In the genomic region with DNA sequence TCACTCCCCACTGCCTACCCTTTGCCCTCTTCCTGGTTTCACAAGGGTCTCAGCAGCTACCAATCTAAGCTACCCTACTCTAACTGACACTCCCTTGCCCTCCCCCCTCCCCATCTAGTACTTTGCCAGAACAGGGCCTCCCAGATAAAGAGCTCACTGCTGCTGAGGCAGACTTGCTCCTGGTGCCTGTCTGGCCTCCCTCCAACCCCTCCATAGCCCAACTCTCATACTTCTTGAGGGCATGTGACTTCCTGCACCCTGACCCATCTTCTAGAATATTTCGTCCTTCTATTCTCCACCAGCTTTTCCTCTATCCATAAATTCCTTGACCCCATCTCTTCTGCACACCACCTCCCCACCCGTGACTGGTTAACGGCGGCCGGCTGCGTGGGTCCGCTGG, we compare ENCODE assay signal across 17 mouse cellular contexts. TPM values are rescaled to one million over a fixed set of nuclear protein-coding genes. Genes with fewer than 3 reads are reported as not detected.
DNase-seq lines count a peak whose midpoint lies in the region; ATAC-seq and TF ChIP-seq lines count a peak whose summit lies in the region.
"Had no signal": no experiment of that assay in that cellular context is flagged by ENCODE, and none has a peak within 500 bp of the region (broad histone marks: within the 10 kb centered on the region; RNA-seq: fewer than 3 reads in every experiment).

No protein-coding gene starts in this region.

- H3K27me3 ChIP-seq in heart, embryonic 11.5 days (ENCODE audit: control insufficient read depth, insufficient read depth, low read length) = no peaks in the 10 kb centered on the region
- no peaks in the 10 kb centered on the region for H3K27me3 ChIP-seq in hindbrain, embryonic 13.5 days
- no peaks in the 10 kb centered on the region for H3K27me3 ChIP-seq in hindbrain, embryonic 16.5 days (replicated peaks; ENCODE audit: control insufficient read depth, insufficient read depth, low read length)
- no peaks in the 10 kb centered on the region for H3K27me3 ChIP-seq in testis, adult 2 months (ENCODE audit: control insufficient read depth, insufficient read depth, low read length)
- H3K27me3 ChIP-seq: hindbrain, embryonic 12.5 days; liver, embryonic 12.5 days; Patski had no signal

- 0 out of 2 replicates have a peak overlapping the region, but pooled peaks have one; percentile 11 for H3K4me2 ChIP-seq in heart, embryonic 11.5 days
- no peak overlapping the region for H3K4me2 ChIP-seq in hindbrain, embryonic 13.5 days
- H3K4me2 ChIP-seq in hindbrain, embryonic 16.5 days (ENCODE audit: low read length) = no peak overlapping the region
- H3K4me2 ChIP-seq: hindbrain, embryonic 12.5 days; liver, embryonic 12.5 days; midbrain, embryonic 11.5 days had no signal

- 0 out of 2 replicates have a peak overlapping the region, but pooled peaks have one; percentile 34 for H3K9ac ChIP-seq in heart, embryonic 11.5 days (ENCODE audit: low read depth, low read length)
- H3K9ac ChIP-seq in hindbrain, embryonic 13.5 days = 0 out of 2 replicates have a peak overlapping the region, but pooled peaks have one; percentile 24
- H3K9ac ChIP-seq in hindbrain, embryonic 16.5 days (ENCODE audit: low read depth, low read length) = no peak overlapping the region
- H3K9ac ChIP-seq: hindbrain, embryonic 12.5 days; liver, embryonic 12.5 days had no signal

- no peak overlapping the region for H3K4me3 ChIP-seq in heart, embryonic 11.5 days (ENCODE audit: low read depth, low read length)
- H3K4me3 ChIP-seq in hindbrain, embryonic 13.5 days = no peak overlapping the region
- H3K4me3 ChIP-seq in hindbrain, embryonic 16.5 days (ENCODE audit: low read length) = no peak overlapping the region
- H3K4me3 ChIP-seq in testis, adult 2 months (ENCODE audit: control insufficient read depth, low read depth, low read length) = peak overlapping the region; percentile 87
- H3K4me3 ChIP-seq: hindbrain, embryonic 12.5 days; left cerebral cortex, adult 2 months; liver, embryonic 12.5 days had no signal

- TF ChIP-seq POLR2A in testis, adult 2 months (IDR thresholded peaks at IDR 0.05; ENCODE audit: control insufficient read depth, low read depth, low read length) = no peak

- H3K9me3 ChIP-seq in heart, embryonic 11.5 days (replicated peaks; ENCODE audit: control insufficient read depth, low read length) = no peaks in the 10 kb centered on the region
- H3K9me3 ChIP-seq in hindbrain, embryonic 13.5 days = no peaks in the 10 kb centered on the region
- H3K9me3 ChIP-seq in hindbrain, embryonic 16.5 days (ENCODE audit: control insufficient read depth, low read length) = no peaks in the 10 kb centered on the region
- H3K9me3 ChIP-seq: hindbrain, embryonic 12.5 days; liver, embryonic 12.5 days had no signal

- H3K27ac ChIP-seq in heart, embryonic 11.5 days (ENCODE audit: low read depth, low read length) = no peak overlapping the region
- no peak overlapping the region for H3K27ac ChIP-seq in hindbrain, embryonic 13.5 days
- no peak overlapping the region for H3K27ac ChIP-seq in hindbrain, embryonic 16.5 days (ENCODE audit: low read depth, low read length)
- H3K27ac ChIP-seq in testis, adult 2 months (ENCODE audit: control insufficient read depth, insufficient read depth, low read depth, low read length) = no peak overlapping the region
- H3K27ac ChIP-seq: hindbrain, embryonic 12.5 days; left cerebral cortex, adult 2 months; liver, embryonic 12.5 days had no signal

- intact Hi-C loops in heart, postnatal 14 days (cut with DNase I) = loop anchor here (10.0 kb wide), 1 partner anchor 548 kb away; a partner anchor contains a TSS

- no peak for TF ChIP-seq CTCF in testis, adult 2 months (IDR thresholded peaks at IDR 0.05; ENCODE audit: control insufficient read depth, insufficient read depth, insufficient replicate concordance, low read depth, low read length)

- H3K36me3 ChIP-seq in heart, embryonic 11.5 days (ENCODE audit: control insufficient read depth, insufficient read depth, low read length) = peaks cover 12% of the 10 kb centered on the region
- H3K36me3 ChIP-seq in hindbrain, embryonic 13.5 days = peaks cover 29% of the 10 kb centered on the region
- peaks cover 11% of the 10 kb centered on the region for H3K36me3 ChIP-seq in hindbrain, embryonic 16.5 days (ENCODE audit: control insufficient read depth, insufficient read depth, low read length)
- no peaks in the 10 kb centered on the region; the same call in 1 of the 2 replicates for H3K36me3 ChIP-seq in testis, adult 2 months (ENCODE audit: control insufficient read depth, insufficient read depth, low read length)

- H3K4me1 ChIP-seq in heart, embryonic 11.5 days (ENCODE audit: control insufficient read depth, insufficient read depth, low read length) = peaks cover 14% of the 10 kb centered on the region
- H3K4me1 ChIP-seq in hindbrain, embryonic 13.5 days (replicated peaks) = peaks cover 38% of the 10 kb centered on the region
- peaks cover 20% of the 10 kb centered on the region for H3K4me1 ChIP-seq in hindbrain, embryonic 16.5 days (ENCODE audit: control insufficient read depth, insufficient read depth, low read depth, low read length)
- peaks cover 21% of the 10 kb centered on the region for H3K4me1 ChIP-seq in testis, adult 2 months (ENCODE audit: control insufficient read depth, insufficient read depth, low read length)

- ATAC-seq in heart, embryonic 11.5 days (replicated peaks; ENCODE audit: insufficient number of reproducible peaks, low FRiP score, low TSS enrichment) = no peak
- no peak for ATAC-seq in hindbrain, embryonic 13.5 days (ENCODE audit: low FRiP score)
- ATAC-seq in hindbrain, embryonic 16.5 days = no peak
- ATAC-seq in erythroid progenitor cell, adult 5-6 weeks (replicated peaks; ENCODE audit: low FRiP score, poor library complexity, severe bottlenecking) = no peak
- ATAC-seq: liver, embryonic 12.5 days; Patski had no signal

- 91% methylated on average over 7 of the region's 7 CpGs for WGBS in heart, embryonic 11.5 days (ENCODE audit: insufficient replicate concordance)
- WGBS in hindbrain, embryonic 13.5 days = 94% methylated on average over 7 of the region's 7 CpGs
- WGBS in hindbrain, embryonic 16.5 days = 91% methylated on average over 7 of the region's 7 CpGs

- no peak for DNase-seq in heart, postnatal 14 days
- no peak for DNase-seq in testis, postnatal 14 days (ENCODE audit: low spot score)
- no peak for DNase-seq in lung, postnatal 14 days
- DNase-seq: cerebellum, adult 9-11 months; left cerebral cortex, postnatal 4 days; lung, adult 2 months; right cerebral cortex, postnatal 4 days had no signal

RNA-seq across cellular contexts. Expression of a gene that starts 2.5 kb away (rescaled TPM):
- polyA plus RNA-seq in heart, embryonic 11.5 days (2014; fragmentation: Nextera tagmentation; extraction: Ambion mirVana) = 4.7 and 6.0 TPM in 2 replicates
- total RNA-seq in heart, postnatal 14 days (2021) = 10 to 100 TPM; 39.1 to 39.9 TPM
- polyA plus RNA-seq in hindbrain, embryonic 13.5 days (2015; fragmentation: Nextera tagmentation; extraction: Ambion mirVana) = 17.1 and 17.3 TPM in 2 replicates
- 16.3 and 17.4 TPM in 2 replicates for polyA plus RNA-seq in hindbrain, embryonic 16.5 days (2015; fragmentation: Nextera tagmentation; extraction: Ambion mirVana)
- 42.7 and 45.0 TPM in 2 replicates for polyA plus RNA-seq in testis, adult 2 months (2012; rRNA removed)
- 0.72 TPM in 1 of 2 replicates, not detected in the other for total RNA-seq in erythroid progenitor cell, adult 5-6 weeks (2015; ENCODE audit: low replicate concordance)
- total RNA-seq in erythroid progenitor cell, adult 5-6 weeks (2017; ENCODE audit: low replicate concordance) = 0.39 and 1.3 TPM in 2 replicates

RNA-seq across cellular contexts. Expression of a gene that starts 33.0 kb away (rescaled TPM):
- polyA plus RNA-seq in heart, embryonic 11.5 days (2014; fragmentation: Nextera tagmentation; extraction: Ambion mirVana) = 4.4 and 4.9 TPM in 2 replicates
- 1 to 10 TPM; 4.6 to 5.8 TPM for total RNA-seq in heart, postnatal 14 days (2021)
- 8.1 and 8.6 TPM in 2 replicates for polyA plus RNA-seq in hindbrain, embryonic 13.5 days (2015; fragmentation: Nextera tagmentation; extraction: Ambion mirVana)
- 8.7 and 9.3 TPM in 2 replicates for polyA plus RNA-seq in hindbrain, embryonic 16.5 days (2015; fragmentation: Nextera tagmentation; extraction: Ambion mirVana)
- polyA plus RNA-seq in testis, adult 2 months (2012; rRNA removed) = 1.0 and 1.4 TPM in 2 replicates
- total RNA-seq in erythroid progenitor cell, adult 5-6 weeks (2015; ENCODE audit: low replicate concordance) = 0.42 TPM in 1 of 2 replicates, not detected in the other
- total RNA-seq in erythroid progenitor cell, adult 5-6 weeks (2017; ENCODE audit: low replicate concordance) = 2.4 TPM in 1 of 2 replicates, not detected in the other

RNA-seq across cellular contexts. Expression of a gene that starts 44.1 kb away (rescaled TPM):
- polyA plus RNA-seq in heart, embryonic 11.5 days (2014; fragmentation: Nextera tagmentation; extraction: Ambion mirVana) = 3.7 and 5.5 TPM in 2 replicates
- total RNA-seq in heart, postnatal 14 days (2021) = 1 to 10 TPM; 2.4 to 3.3 TPM
- 5.4 and 5.7 TPM in 2 replicates for polyA plus RNA-seq in hindbrain, embryonic 13.5 days (2015; fragmentation: Nextera tagmentation; extraction: Ambion mirVana)
- polyA plus RNA-seq in hindbrain, embryonic 16.5 days (2015; fragmentation: Nextera tagmentation; extraction: Ambion mirVana) = 3.9 and 4.5 TPM in 2 replicates
- polyA plus RNA-seq in testis, adult 2 months (2012; rRNA removed) = 0.32 and 0.37 TPM in 2 replicates
- total RNA-seq in erythroid progenitor cell, adult 5-6 weeks (2015; ENCODE audit: low replicate concordance) = 1.1 TPM in 1 of 2 replicates, not detected in the other
- total RNA-seq in erythroid progenitor cell, adult 5-6 weeks (2017; ENCODE audit: low replicate concordance) = 0.26 TPM in 1 of 2 replicates, not detected in the other

RNA-seq across cellular contexts. Expression of a gene that starts 46.8 kb away (rescaled TPM):
- 0.46 and 0.68 TPM in 2 replicates for polyA plus RNA-seq in heart, embryonic 11.5 days (2014; fragmentation: Nextera tagmentation; extraction: Ambion mirVana)
- 1 to 10 TPM; 2.0 to 5.7 TPM for total RNA-seq in heart, postnatal 14 days (2021)
- polyA plus RNA-seq in hindbrain, embryonic 13.5 days (2015; fragmentation: Nextera tagmentation; extraction: Ambion mirVana) = 0.32 and 0.38 TPM in 2 replicates
- polyA plus RNA-seq in hindbrain, embryonic 16.5 days (2015; fragmentation: Nextera tagmentation; extraction: Ambion mirVana) = 0.26 and 0.44 TPM in 2 replicates
- polyA plus RNA-seq in testis, adult 2 months (2012; rRNA removed) = 0.79 and 0.93 TPM in 2 replicates
- 14.3 and 18.7 TPM in 2 replicates for total RNA-seq in erythroid progenitor cell, adult 5-6 weeks (2015; ENCODE audit: low replicate concordance)
- total RNA-seq in erythroid progenitor cell, adult 5-6 weeks (2017; ENCODE audit: low replicate concordance) = 2.1 and 3.9 TPM in 2 replicates

RNA-seq across cellular contexts. Expression of a gene that starts 50.5 kb away (rescaled TPM):
- polyA plus RNA-seq in heart, embryonic 11.5 days (2014; fragmentation: Nextera tagmentation; extraction: Ambion mirVana) = 4.9 and 5.6 TPM in 2 replicates
- 1 to 10 TPM; 3.8 to 4.0 TPM for total RNA-seq in heart, postnatal 14 days (2021)
- 7.7 TPM in 2 replicates for polyA plus RNA-seq in hindbrain, embryonic 13.5 days (2015; fragmentation: Nextera tagmentation; extraction: Ambion mirVana)
- 4.6 and 5.4 TPM in 2 replicates for polyA plus RNA-seq in hindbrain, embryonic 16.5 days (2015; fragmentation: Nextera tagmentation; extraction: Ambion mirVana)
- polyA plus RNA-seq in testis, adult 2 months (2012; rRNA removed) = 6.2 and 6.7 TPM in 2 replicates
- total RNA-seq in erythroid progenitor cell, adult 5-6 weeks (2015; ENCODE audit: low replicate concordance) = not detected in 2 replicates
- total RNA-seq in erythroid progenitor cell, adult 5-6 weeks (2017; ENCODE audit: low replicate concordance) = not detected in 2 replicates
